Mouse (Mus musculus) stomach, embryonic 15.5 days (tissue): Measurements from ENCODE around the gene Gstt2. TPM values are rescaled to one million over a fixed set of nuclear protein-coding genes. Genes with fewer than 3 reads are reported as not detected.
A peak's percentile ranks its signal among the peaks of the same experiment; 100 is the strongest.
"Not testable (repeated sequence)": the region's sequence is repeated elsewhere in the genome, so short reads cannot be mapped to it uniquely, and the experiment has no call there.

Experiments used
- ATAC-seq: fragments of 200-750 bp; cut with Nextera tagmentation; 2 replicates; pipeline ENCODE4 v1.8.0; 2017; ENCODE audit warnings: low read depth, moderate number of reproducible peaks, moderate TSS enrichment; ENCODE audit not compliant: insufficient read depth, low FRiP score
- H3K27ac ChIP-seq: fragments of 300-500 bp; sonication (generic); 2 replicates; pipeline ENCODE4 v1.5.1; 2015; ENCODE audit warnings: mild to moderate bottlenecking, inconsistent platforms
- H3K27me3 ChIP-seq: fragments of 300-500 bp; sonication (generic); replicated peaks from 2 replicates; pipeline ENCODE4 v1.6.1; 2015; ENCODE audit warnings: inconsistent platforms
- H3K36me3 ChIP-seq: fragments of 300-500 bp; sonication (generic); 2 replicates; pipeline ENCODE4 v1.6.1; 2015; ENCODE audit warnings: inconsistent platforms
- H3K4me1 ChIP-seq: fragments of 300-500 bp; sonication (generic); 2 replicates; pipeline ENCODE4 v1.6.1; 2015; ENCODE audit warnings: inconsistent platforms
- H3K4me2 ChIP-seq: fragments of 300-500 bp; sonication (generic); 2 replicates; pipeline ENCODE4 v1.6.1; 2015; ENCODE audit warnings: mild to moderate bottlenecking, inconsistent platforms
- H3K4me3 ChIP-seq: fragments of 300-500 bp; sonication (generic); replicated peaks from 2 replicates; pipeline ENCODE4 v1.5.1; 2015; ENCODE audit warnings: inconsistent platforms
- H3K9ac ChIP-seq: fragments of 300-500 bp; sonication (generic); 2 replicates; pipeline ENCODE4 v1.6.1; 2015; ENCODE audit warnings: inconsistent platforms
- H3K9me3 ChIP-seq: fragments of 300-500 bp; sonication (generic); 2 replicates; pipeline ENCODE4 v1.6.1; 2016; ENCODE audit warnings: inconsistent platforms
- WGBS: fragments of 180-500 bp; shearing (Covaris S2); methylation state at CpG from one replicate; pipeline ENCODE4 v1.1.7; 2015; 5-methylcytosine and 5-hydroxymethylcytosine counted together
- polyA plus RNA-seq: library from polyadenylated mRNA; unstranded; fragments of >200 nt; fragmentation: Nextera tagmentation; extraction: Ambion mirVana; gene quantifications from 2 replicates; pipeline ENCODE4 v1.2.1, GENCODE M21; 2015

Gstt2 gene
- polyA plus RNA-seq, 1 experiment from 2014 or later: 58.7 TPM

DNA sequence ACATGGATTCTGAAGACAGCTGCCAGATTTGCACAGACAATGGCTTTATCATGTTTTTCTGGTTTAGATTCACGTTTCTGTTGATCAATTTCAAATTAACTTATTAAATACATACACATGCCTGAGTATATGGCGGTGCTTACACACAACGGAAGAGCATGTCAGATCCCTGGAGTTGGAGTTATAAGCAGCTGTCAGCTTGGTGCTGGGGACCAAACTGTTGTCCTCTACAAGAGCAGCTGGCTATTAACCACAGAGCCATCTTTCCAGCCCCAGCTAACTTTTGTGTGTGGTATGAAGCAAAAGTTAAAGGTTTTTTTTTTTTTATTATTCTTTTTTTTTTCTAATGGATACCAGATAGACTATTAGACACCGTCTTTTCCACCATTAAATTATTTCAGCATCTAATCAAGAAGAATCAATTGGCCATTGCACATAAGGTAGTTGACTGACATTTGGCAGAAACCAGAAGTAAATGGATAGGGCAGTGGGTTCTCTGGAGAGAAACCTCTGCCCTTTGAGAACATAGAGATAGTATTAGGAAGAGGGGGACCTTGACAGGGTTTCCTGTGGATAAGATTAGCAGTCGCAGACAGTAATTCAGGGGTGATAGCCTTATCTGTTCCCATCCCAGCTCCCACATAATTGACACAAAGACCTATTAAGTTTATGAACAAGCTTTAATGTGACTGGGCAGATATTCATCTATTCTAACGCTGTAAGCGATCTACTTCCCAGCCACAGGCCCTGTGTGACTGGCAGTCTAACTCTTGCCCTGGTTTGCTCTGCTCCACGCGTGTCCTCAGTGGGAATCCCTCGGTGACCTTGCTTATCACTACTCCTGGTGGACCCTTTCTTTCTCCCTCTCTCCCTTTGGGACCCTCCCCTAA is 35.0 kb upstream of the Gstt2 start:
- H3K4me1 ChIP-seq: 0 out of 2 replicates have a peak, but pooled peaks cover 12% of the 10 kb centered on the region
- peak overlapping the region; percentile 57 for H3K4me2 ChIP-seq
- H3K36me3 ChIP-seq: no peaks in the 10 kb centered on the region
- H3K9ac ChIP-seq: no peak overlapping the region
- no peak for ATAC-seq
- no peaks in the 10 kb centered on the region for H3K27me3 ChIP-seq
- peak overlapping the region; percentile 33 for H3K4me3 ChIP-seq
- no peaks in the 10 kb centered on the region for H3K9me3 ChIP-seq
- H3K27ac ChIP-seq: no peak overlapping the region
- WGBS: 33% methylated on average over 10 of the region's 10 CpGs

DNA sequence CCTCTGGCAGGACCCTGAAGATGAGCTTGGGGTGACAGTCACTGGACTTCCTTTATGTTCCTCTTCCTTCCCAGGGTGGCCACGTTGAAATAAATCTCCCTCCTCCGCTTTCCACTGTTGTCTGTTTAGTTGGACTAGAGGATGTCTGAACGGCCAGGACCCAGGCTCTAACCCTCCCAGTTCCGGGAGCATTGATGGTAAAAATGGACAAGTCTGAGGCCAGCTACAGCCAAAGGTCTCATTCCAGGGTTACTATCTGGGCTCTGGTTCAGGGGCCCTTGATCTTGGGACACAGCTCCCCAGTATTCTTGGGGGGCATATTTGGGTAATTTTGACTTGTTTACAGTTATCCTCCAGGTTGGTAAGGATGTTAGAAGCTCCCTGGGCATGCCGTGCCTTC is 24.4 kb upstream of the Gstt2 start:
- H3K4me2 ChIP-seq: no peak overlapping the region
- H3K4me1 ChIP-seq: peaks cover 15% of the 10 kb centered on the region
- H3K36me3 ChIP-seq: peaks cover 6% of the 10 kb centered on the region; the same call in 1 of the 2 replicates
- no peaks in the 10 kb centered on the region for H3K27me3 ChIP-seq
- no peak overlapping the region for H3K9ac ChIP-seq
- no peak overlapping the region for H3K4me3 ChIP-seq
- H3K9me3 ChIP-seq: no peaks in the 10 kb centered on the region
- 80% methylated on average over 5 of the region's 5 CpGs for WGBS
- no peak overlapping the region for H3K27ac ChIP-seq
- no peak for ATAC-seq

DNA sequence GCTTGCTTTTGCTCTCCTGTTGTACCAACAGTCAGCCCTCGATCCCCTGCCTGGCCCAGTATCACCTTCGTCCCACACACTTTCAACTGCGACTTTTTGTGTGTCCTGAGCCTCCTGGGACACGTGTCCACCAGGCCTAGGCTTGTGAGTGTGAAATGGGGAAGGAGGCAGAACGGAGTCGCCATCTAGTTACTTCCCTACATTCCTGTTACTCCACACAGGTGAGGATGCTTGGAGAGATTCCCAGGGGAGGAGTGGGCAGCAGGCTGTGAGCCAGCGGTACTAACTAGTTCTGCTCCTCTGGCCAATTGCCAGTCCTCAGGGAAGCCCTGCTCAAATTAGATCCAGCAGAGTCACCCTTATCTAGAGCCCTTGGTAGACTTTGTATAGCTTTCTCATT is 23.5 kb upstream of the Gstt2 start:
- no peak overlapping the region for H3K9ac ChIP-seq
- H3K27me3 ChIP-seq: no peaks in the 10 kb centered on the region
- peak overlapping the region; percentile 73; the same call in 1 of the 2 replicates for H3K4me2 ChIP-seq
- 31% methylated on average over 7 of the region's 7 CpGs for WGBS
- peak overlapping the region; percentile 96 for H3K27ac ChIP-seq
- H3K4me3 ChIP-seq: no peak overlapping the region
- ATAC-seq: no peak
- H3K36me3 ChIP-seq: peaks cover 6% of the 10 kb centered on the region; the same call in 1 of the 2 replicates
- H3K9me3 ChIP-seq: no peaks in the 10 kb centered on the region
- peaks cover 15% of the 10 kb centered on the region for H3K4me1 ChIP-seq

DNA sequence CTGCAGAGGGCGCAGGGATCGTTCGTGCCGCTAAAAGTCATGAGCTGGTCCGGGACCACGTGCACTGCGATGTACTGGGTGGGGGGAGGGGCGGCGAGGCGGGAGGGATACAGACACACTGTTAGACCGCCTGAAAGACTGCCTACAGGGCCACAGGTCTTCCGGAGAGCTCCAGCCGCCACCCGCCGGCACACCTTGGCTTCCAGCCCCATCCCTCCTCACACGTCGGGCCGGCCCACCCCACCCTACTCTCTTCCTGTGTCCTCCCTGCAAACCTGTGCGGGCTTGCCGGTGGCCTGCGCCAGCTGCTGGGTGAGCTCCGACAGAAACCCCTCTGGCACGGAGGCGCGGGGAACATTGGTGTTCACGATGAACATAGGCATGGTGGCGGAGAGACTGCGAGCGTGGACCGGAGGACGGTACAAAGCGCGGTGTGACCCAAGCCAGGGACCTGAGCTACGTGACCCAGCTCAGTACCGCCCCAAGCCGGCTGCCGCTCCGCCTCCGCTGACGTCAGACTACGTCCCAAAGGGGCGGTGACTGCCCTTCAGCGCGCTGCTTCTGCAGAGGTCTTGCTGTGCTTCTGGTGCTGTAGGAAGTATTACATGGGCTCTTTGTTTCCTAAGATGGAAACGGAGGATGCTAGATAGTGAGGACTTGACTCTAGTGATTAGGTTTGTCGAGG is 22.7 kb upstream of the Gstt2 start, which contains the start of gene Mif:
Gene Mif (minus strand): TSS at position 455 of the 685 bp plus-strand sequence.
- not testable (repeated sequence) for H3K9me3 ChIP-seq, H3K27me3 ChIP-seq, H3K36me3 ChIP-seq
- peak within 1 kb of the TSS; percentile 85 for H3K9ac ChIP-seq
- peak; percentile 96 for ATAC-seq
- under 1% methylated on average over 46 of the region's 46 CpGs for WGBS
- H3K4me3 ChIP-seq: peak within 1 kb of the TSS; percentile 77
- H3K4me1 ChIP-seq: peaks cover 15% of the 10 kb centered on the region
- peak within 1 kb of the TSS; percentile 73 for H3K4me2 ChIP-seq
- peak within 1 kb of the TSS; percentile 96 for H3K27ac ChIP-seq

DNA sequence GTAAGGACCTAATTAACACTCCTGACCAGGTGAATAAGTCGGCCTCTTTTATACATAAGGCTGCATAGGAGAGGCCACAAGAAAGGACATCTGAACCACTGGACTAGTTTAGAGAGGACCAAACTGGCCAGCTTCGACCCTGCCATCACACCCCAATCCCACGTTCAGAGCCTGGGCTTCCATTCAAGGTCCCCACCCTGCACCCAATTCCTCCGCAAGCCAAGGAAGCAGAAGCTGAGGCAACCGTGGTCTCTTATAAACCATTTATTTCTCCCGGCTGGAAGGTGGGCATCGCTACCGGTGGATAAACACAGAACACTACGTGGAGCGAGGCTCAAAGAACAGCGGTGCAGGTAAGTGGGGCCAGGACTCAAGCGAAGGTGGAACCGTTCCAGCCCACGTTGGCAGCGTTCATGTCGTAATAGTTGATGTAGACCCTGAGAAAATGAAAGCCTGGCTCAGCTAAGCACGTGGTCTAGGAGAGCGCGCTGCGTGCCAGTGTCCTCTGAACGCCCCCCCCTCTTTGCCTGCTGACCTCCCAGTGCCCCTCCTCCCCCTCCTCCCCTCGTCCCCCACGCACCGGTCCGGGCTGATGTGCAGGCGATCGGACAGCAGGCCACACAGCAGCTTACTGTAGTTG is 22.0 kb upstream of the Gstt2 start:
- peak; percentile 55 for ATAC-seq
- Histone ChIP-seq H3K9me3 (no peaks in the 10 kb centered on the region), H3K36me3 (peaks cover 6% of the 10 kb centered on the region; the same call in 1 of the 2 replicates), H3K4me2 (peak overlapping the region; percentile 73), H3K27ac (peak overlapping the region; percentile 96), H3K27me3 (no peaks in the 10 kb centered on the region), H3K4me1 (peaks cover 15% of the 10 kb centered on the region), H3K4me3 (peak overlapping the region; percentile 77), H3K9ac (peak overlapping the region; percentile 85; the same call in 1 of the 2 replicates)
- WGBS: 2% methylated on average over 27 of the region's 27 CpGs

DNA sequence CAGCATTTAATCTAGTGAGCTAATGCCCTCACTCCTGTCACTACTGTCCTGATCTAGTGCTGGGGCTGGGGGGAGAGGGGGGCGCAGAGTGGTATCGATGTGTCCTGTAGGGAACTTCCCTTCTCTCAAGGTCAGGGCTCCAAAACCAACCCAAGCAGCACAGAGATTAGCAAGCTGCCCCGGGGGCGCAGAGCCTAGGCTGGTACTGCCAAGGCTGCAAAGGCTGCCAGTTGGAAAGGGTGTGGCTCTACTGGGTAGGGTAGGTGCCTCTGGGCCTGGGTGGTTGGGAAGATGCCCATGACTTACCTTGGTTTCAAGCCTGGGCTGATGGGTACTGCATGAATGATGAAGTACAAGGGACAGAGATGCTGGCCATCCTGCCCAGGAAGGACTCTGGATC is 20.4 kb upstream of the Gstt2 start:
- Histone ChIP-seq H3K9ac (no peak overlapping the region), H3K4me1 (peaks cover 15% of the 10 kb centered on the region), H3K4me2 (no peak overlapping the region), H3K9me3 (no peaks in the 10 kb centered on the region), H3K27me3 (no peaks in the 10 kb centered on the region), H3K27ac (no peak overlapping the region), H3K4me3 (no peak overlapping the region), H3K36me3 (peaks cover 6% of the 10 kb centered on the region; the same call in 1 of the 2 replicates)
- 84% methylated on average over 4 of the region's 4 CpGs for WGBS
- no peak for ATAC-seq

DNA sequence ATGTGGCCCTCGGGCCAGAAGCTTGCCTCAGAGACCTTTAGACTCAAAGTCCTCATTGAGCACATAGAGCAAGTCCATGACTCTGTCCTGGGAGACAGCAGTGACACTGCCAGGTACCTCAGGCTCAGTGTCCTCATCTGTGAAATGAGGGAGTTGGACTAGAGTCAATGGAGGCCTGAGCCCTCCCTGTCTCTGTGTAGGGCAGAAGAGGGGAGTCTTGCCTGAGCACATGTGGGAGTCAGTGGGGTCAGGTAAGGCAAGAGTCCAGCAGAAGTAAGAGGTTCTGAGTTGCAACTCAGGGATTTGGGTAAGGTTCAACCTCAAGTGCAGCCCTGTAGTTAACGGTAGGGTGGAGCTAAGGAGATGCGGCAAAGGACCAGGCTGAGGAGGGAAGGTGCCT is 19.8 kb upstream of the Gstt2 start:
- no peak overlapping the region for H3K4me3 ChIP-seq
- no peak overlapping the region for H3K9ac ChIP-seq
- no peak overlapping the region for H3K27ac ChIP-seq
- H3K27me3 ChIP-seq: no peaks in the 10 kb centered on the region
- 72% methylated on average over 3 of the region's 3 CpGs for WGBS
- no peaks in the 10 kb centered on the region for H3K9me3 ChIP-seq
- peaks cover 6% of the 10 kb centered on the region; the same call in 1 of the 2 replicates for H3K36me3 ChIP-seq
- H3K4me2 ChIP-seq: no peak overlapping the region
- ATAC-seq: no peak
- H3K4me1 ChIP-seq: peaks cover 15% of the 10 kb centered on the region

DNA sequence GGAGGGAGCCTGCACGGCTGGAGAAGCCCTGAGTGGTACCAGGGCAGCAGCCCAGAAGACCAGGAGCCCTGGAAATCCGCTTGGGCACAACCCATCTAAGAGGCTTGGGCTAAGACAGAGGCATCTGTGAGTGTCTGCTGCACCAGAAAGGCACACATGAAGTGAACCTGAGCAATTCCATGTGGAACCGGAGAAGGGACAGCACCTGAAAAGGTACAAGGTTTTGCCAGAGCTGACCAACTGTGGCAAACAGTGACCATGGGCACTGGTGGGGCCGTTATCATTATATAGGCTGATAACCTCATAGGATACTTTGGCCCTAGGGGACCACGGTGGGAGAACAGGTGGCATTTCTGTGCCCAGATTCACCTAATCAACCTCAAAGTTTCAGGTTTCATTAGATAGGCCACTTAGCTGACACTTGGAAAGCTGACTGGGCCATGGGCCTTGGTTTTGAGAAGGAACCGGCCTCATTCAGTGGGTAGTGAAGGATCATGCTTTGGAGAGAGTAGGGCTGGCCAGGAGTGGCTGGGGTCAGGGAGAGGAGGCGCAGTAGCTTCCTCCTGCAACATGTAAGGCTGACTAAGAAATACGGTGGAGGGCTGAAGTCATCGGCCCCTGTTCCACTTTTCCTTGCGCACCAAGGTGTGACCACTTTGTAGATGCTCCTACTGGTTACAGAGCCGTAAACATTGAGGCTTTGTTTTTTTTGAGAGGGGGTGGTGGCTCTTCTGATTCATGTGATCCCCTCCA is 19.1 kb upstream of the Gstt2 start:
- no peak overlapping the region for H3K9ac ChIP-seq
- H3K4me3 ChIP-seq: no peak overlapping the region
- peaks cover 6% of the 10 kb centered on the region; the same call in 1 of the 2 replicates for H3K36me3 ChIP-seq
- H3K27ac ChIP-seq: no peak overlapping the region
- ATAC-seq: no peak
- H3K9me3 ChIP-seq: no peaks in the 10 kb centered on the region
- H3K4me1 ChIP-seq: peaks cover 17% of the 10 kb centered on the region
- WGBS: 77% methylated on average over 11 of the region's 11 CpGs
- H3K27me3 ChIP-seq: no peaks in the 10 kb centered on the region
- no peak overlapping the region for H3K4me2 ChIP-seq

DNA sequence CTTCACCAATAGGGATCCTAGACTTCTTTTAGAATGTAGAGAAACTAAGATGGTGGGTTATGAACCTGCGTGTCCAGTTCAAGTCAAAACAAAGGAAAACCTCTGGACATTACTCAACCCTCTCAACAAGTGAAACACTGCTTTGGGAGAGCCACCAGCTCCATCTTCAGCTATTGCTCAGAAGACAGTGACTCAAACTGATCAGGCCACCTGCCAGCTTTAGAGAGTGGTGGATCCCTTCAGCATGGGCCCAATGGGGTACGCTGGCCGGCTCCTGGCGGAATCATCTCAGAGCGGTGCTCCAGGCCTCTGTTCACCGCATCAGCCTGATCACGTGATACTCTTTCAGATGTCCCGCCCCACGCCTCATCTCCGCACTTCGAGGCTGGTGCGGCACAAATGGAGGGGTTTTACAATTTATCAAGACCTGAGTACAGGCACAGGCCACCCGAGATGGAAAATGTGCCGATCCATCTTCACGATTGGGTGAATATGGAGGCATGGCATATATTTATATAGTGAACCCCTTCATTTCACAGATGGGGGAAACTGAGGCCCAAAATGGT is 18.3 kb upstream of the Gstt2 start:
- Histone ChIP-seq H3K9ac (no peak overlapping the region), H3K36me3 (peaks cover 6% of the 10 kb centered on the region; the same call in 1 of the 2 replicates), H3K4me2 (no peak overlapping the region), H3K27ac (no peak overlapping the region), H3K27me3 (no peaks in the 10 kb centered on the region), H3K4me3 (no peak overlapping the region), H3K4me1 (peaks cover 18% of the 10 kb centered on the region), H3K9me3 (no peaks in the 10 kb centered on the region)
- 89% methylated on average over 15 of the region's 15 CpGs for WGBS
- ATAC-seq: no peak

DNA sequence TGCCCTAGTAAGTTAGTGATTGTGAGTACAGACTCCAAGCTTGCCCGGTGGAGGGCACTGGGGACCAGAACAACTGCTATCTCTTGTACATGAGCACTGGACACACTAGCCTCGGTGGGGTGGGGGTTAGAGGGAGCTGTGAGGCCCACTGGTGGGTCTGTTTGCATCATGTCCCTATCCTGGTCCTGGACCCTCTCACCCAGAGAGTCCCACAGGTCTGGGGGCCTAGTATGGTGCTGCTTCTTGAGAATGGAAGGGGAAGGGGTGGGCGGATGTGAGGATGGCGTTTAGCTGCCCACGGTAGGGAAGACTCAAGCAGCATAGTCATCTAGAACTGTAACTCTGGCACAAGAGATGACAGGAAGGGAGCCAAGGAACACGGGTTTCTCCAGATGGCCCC is 17.6 kb upstream of the Gstt2 start:
- Histone ChIP-seq H3K36me3 (peaks cover 6% of the 10 kb centered on the region; the same call in 1 of the 2 replicates), H3K27me3 (no peaks in the 10 kb centered on the region), H3K4me3 (no peak overlapping the region), H3K4me1 (peaks cover 15% of the 10 kb centered on the region), H3K4me2 (no peak overlapping the region), H3K27ac (no peak overlapping the region), H3K9me3 (no peaks in the 10 kb centered on the region), H3K9ac (no peak overlapping the region)
- no peak for ATAC-seq
- WGBS: 80% methylated on average over 6 of the region's 6 CpGs

DNA sequence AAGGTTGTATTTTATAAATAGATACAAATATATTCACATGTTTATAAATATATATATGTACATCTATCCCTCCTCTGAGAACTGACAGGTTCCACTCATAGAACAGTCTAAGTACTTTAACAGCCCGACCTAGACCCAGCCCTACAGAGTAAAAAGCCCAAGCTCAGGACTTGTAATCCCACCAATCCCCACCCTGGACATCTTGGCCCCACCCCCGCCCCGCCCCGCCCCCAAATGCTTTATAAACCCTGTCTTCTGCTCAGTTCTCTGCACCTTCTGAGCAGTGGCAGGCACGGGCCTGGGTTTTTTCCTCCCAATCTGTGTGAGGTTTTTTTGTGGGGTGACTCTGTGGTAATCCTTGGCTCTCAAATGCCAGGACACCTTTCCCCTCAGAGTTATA is 16.9 kb upstream of the Gstt2 start:
- H3K9me3 ChIP-seq: no peaks in the 10 kb centered on the region
- peaks cover 15% of the 10 kb centered on the region for H3K4me1 ChIP-seq
- no peaks in the 10 kb centered on the region for H3K27me3 ChIP-seq
- H3K27ac ChIP-seq: no peak overlapping the region
- H3K9ac ChIP-seq: no peak overlapping the region
- no peak overlapping the region for H3K4me2 ChIP-seq
- 48% methylated on average over 5 of the region's 5 CpGs for WGBS
- peaks cover 6% of the 10 kb centered on the region; the same call in 1 of the 2 replicates for H3K36me3 ChIP-seq
- ATAC-seq: 0 out of 2 replicates have a peak, but pooled peaks have one; percentile 6
- H3K4me3 ChIP-seq: no peak overlapping the region
